ENCODE assay signal across 1 mouse cellular context in genomic region chr6:30402091-30402491, GRCm38 (mm10).
TF ChIP-seq lines count a peak whose summit lies in the region.

No protein-coding gene starts in this region.

TF ChIP-seq in CH12.LX, 34 proteins besides CTCF, POLR2A, EP300 and RAD21 (continued from another document):
- TF ChIP-seq NELFE (IDR thresholded peaks at IDR 0.05; ENCODE audit: low read depth, low read length): peak; percentile 4; the same call in 1 of the 2 replicates
- no peak for TF ChIP-seq MEF2A (IDR thresholded peaks at IDR 0.05; ENCODE audit: borderline replicate concordance, low read depth, low read length)
- TF ChIP-seq MXI1 (IDR thresholded peaks at IDR 0.05; ENCODE audit: low read depth, low read length): no peak
- no peak for TF ChIP-seq E2F4 (IDR thresholded peaks at IDR 0.05; ENCODE audit: insufficient replicate concordance, low read depth, low read length)
- no peak for TF ChIP-seq HCFC1 (IDR thresholded peaks at IDR 0.05; ENCODE audit: low read depth, low read length)
- no peak for TF ChIP-seq POLR2AphosphoS2 (IDR thresholded peaks at IDR 0.05; ENCODE audit: low read depth, low read length)
- TF ChIP-seq ZC3H11A (IDR thresholded peaks at IDR 0.05; ENCODE audit: low read depth, low read length): no peak
- no peak for TF ChIP-seq NRF1 (IDR thresholded peaks at IDR 0.05; ENCODE audit: low read depth, low read length)
- TF ChIP-seq JUN (IDR thresholded peaks at IDR 0.05; ENCODE audit: insufficient read depth, low read depth, low read length): no peak
TF ChIP-seq in CH12.LX: peak in this region for 3.
